ENCODE assay signal across 11 mouse cellular contexts in genomic region chr13:53248586-53249401, GRCm38 (mm10). TPM values are rescaled to one million over a fixed set of nuclear protein-coding genes. Genes with fewer than 3 reads are reported as not detected.
DNase-seq lines count a peak whose midpoint lies in the region; ATAC-seq and TF ChIP-seq lines count a peak whose summit lies in the region.
"Had no signal": no experiment of that assay in that cellular context is flagged by ENCODE, and none has a peak within 500 bp of the region (broad histone marks: within the 10 kb centered on the region; RNA-seq: fewer than 3 reads in every experiment).

No protein-coding gene starts in this region.

- no peaks in the 10 kb centered on the region for H3K27me3 ChIP-seq in kidney, postnatal 0 days (ENCODE audit: insufficient read depth, low read length)
- no peaks in the 10 kb centered on the region for H3K27me3 ChIP-seq in embryonic facial prominence, embryonic 10.5 days (replicated peaks; ENCODE audit: low read depth, poor library complexity, severe bottlenecking)
- no peaks in the 10 kb centered on the region for H3K27me3 ChIP-seq in midbrain, embryonic 10.5 days (ENCODE audit: low read depth, poor library complexity, severe bottlenecking)
- H3K27me3 ChIP-seq: hindbrain, embryonic 13.5 days had no signal

- 57% methylated on average over 24 of the region's 24 CpGs for WGBS in kidney, postnatal 0 days
- 82% methylated on average over 24 of the region's 24 CpGs for WGBS in embryonic facial prominence, embryonic 10.5 days
- 87% methylated on average over 24 of the region's 24 CpGs for WGBS in midbrain, embryonic 10.5 days

- no peaks in the 10 kb centered on the region for H3K36me3 ChIP-seq in kidney, postnatal 0 days (ENCODE audit: insufficient read depth, low read length)
- H3K36me3 ChIP-seq in embryonic facial prominence, embryonic 10.5 days (replicated peaks) = no peaks in the 10 kb centered on the region
- H3K36me3 ChIP-seq in midbrain, embryonic 10.5 days = no peaks in the 10 kb centered on the region
- H3K36me3 ChIP-seq: hindbrain, embryonic 13.5 days had no signal

- DNase-seq in heart, adult 11 months = peak; percentile 82
- no peak for DNase-seq in heart, adult 18-20 months
- peak; percentile 65 for DNase-seq in kidney, postnatal 0 days (ENCODE audit: low spot score)
- DNase-seq in kidney, adult 11 months = no peak
- peak; percentile 54 for DNase-seq in embryonic facial prominence, embryonic 10.5 days (ENCODE audit: low spot score)
- DNase-seq in lung, postnatal 10 days = peak; percentile 52
- DNase-seq in midbrain, embryonic 10.5 days (ENCODE audit: low spot score) = no peak
- DNase-seq in urinary bladder, postnatal 4 days (ENCODE audit: low spot score in 2 of 2) = no peak

- H3K27ac ChIP-seq in kidney, postnatal 0 days = peak overlapping the region; percentile 34; the same call in 1 of the 2 replicates
- peak overlapping the region; percentile 24 for H3K27ac ChIP-seq in embryonic facial prominence, embryonic 10.5 days (replicated peaks)
- H3K27ac ChIP-seq in midbrain, embryonic 10.5 days (replicated peaks) = no peak overlapping the region
- H3K27ac ChIP-seq: hindbrain, embryonic 13.5 days; liver, embryonic 14.5 days had no signal

- H3K4me2 ChIP-seq in kidney, postnatal 0 days (ENCODE audit: low read length) = peak overlapping the region; percentile 31
- H3K4me2 ChIP-seq: hindbrain, embryonic 13.5 days had no signal

- H3K4me3 ChIP-seq in kidney, postnatal 0 days (replicated peaks; ENCODE audit: low read depth, low read length) = no peak overlapping the region
- H3K4me3 ChIP-seq in embryonic facial prominence, embryonic 10.5 days = no peak overlapping the region
- H3K4me3 ChIP-seq in midbrain, embryonic 10.5 days = no peak overlapping the region
- H3K4me3 ChIP-seq: hindbrain, embryonic 13.5 days had no signal

- no peak; the same call in 1 of the 2 replicates for ATAC-seq in kidney, postnatal 0 days (replicated peaks; ENCODE audit: low FRiP score, low read depth)

- peaks cover 16% of the 10 kb centered on the region; the same call in 1 of the 2 replicates for H3K4me1 ChIP-seq in kidney, postnatal 0 days (replicated peaks; ENCODE audit: insufficient read depth, low read length)
- H3K4me1 ChIP-seq in embryonic facial prominence, embryonic 10.5 days = peaks cover 53% of the 10 kb centered on the region
- peaks cover 27% of the 10 kb centered on the region for H3K4me1 ChIP-seq in midbrain, embryonic 10.5 days

- no peak overlapping the region for H3K9ac ChIP-seq in kidney, postnatal 0 days (ENCODE audit: low read depth, low read length)
- H3K9ac ChIP-seq: hindbrain, embryonic 13.5 days; liver, embryonic 14.5 days had no signal

- TF ChIP-seq CTCF in kidney, postnatal 0 days (IDR thresholded peaks at IDR 0.05; ENCODE audit: low read depth) = no peak

- H3K9me3 ChIP-seq in kidney, postnatal 0 days (replicated peaks; ENCODE audit: low read length) = no peaks in the 10 kb centered on the region
- H3K9me3 ChIP-seq in embryonic facial prominence, embryonic 10.5 days = no peaks in the 10 kb centered on the region
- H3K9me3 ChIP-seq in midbrain, embryonic 10.5 days (replicated peaks) = no peaks in the 10 kb centered on the region
- H3K9me3 ChIP-seq: hindbrain, embryonic 13.5 days had no signal

RNA-seq across cellular contexts. Expression of gene Ror2, which starts 37.1 kb away (rescaled TPM):
- total RNA-seq in heart, adult 18-20 months (2021) = 1 to 10 TPM; 1.0 to 1.4 TPM
- 6.3 and 7.4 TPM in 2 replicates for polyA plus RNA-seq in kidney, postnatal 0 days (2015; fragmentation: Nextera tagmentation; extraction: Ambion mirVana)
- polyA plus RNA-seq in embryonic facial prominence, embryonic 10.5 days (2016; fragmentation: Nextera tagmentation; extraction: Ambion mirVana) = 20.7 and 23.6 TPM in 2 replicates
- polyA plus RNA-seq in midbrain, embryonic 10.5 days (2016; fragmentation: Nextera tagmentation; extraction: Ambion mirVana) = 9.7 and 11.0 TPM in 2 replicates
- total RNA-seq: common myeloid progenitor, adult 5-6 weeks had no signal

Comparison
In these comparisons a context has a peak if more than half of its experiments do, and no peak if none do; other contexts are left out.
1. DNase-seq: peak in heart, adult 11 months (single experiment), kidney, postnatal 0 days (single experiment), embryonic facial prominence, embryonic 10.5 days (single experiment) and lung, postnatal 10 days (single experiment); none in heart, adult 18-20 months (0 of 2), kidney, adult 11 months (single experiment), midbrain, embryonic 10.5 days (single experiment) and urinary bladder, postnatal 4 days (0 of 2).